Mouse (Mus musculus) myocyte (in vitro differentiated cells): ENCODE results near the gene Fam210b. TPM values are rescaled to one million over a fixed set of nuclear protein-coding genes. Genes with fewer than 3 reads are reported as not detected.
"Not testable (repeated sequence)": the region's sequence is repeated elsewhere in the genome, so short reads cannot be mapped to it uniquely, and the experiment has no call there.

Source experiments
- H3K27me3 ChIP-seq: one replicate; pipeline ENCODE4 v1.6.1; 2011; ENCODE audit not compliant: control insufficient read depth, insufficient read depth, insufficient read length
- H3K36me3 ChIP-seq: one replicate; pipeline ENCODE4 v1.6.1; 2011; ENCODE audit not compliant: control insufficient read depth, insufficient read depth
- H3K4me2 ChIP-seq: one replicate; pipeline ENCODE4 v1.6.1; 2011; ENCODE audit warnings: low read depth, control low read depth
- H3K4me3 ChIP-seq: one replicate; pipeline ENCODE4 v1.5.1; 2011; ENCODE audit warnings: mild to moderate bottlenecking, control low read depth, moderate library complexity
- H3K79me2 ChIP-seq: one replicate; pipeline ENCODE4 v1.6.1; 2011; ENCODE audit not compliant: control insufficient read depth, insufficient read depth
- H3ac ChIP-seq: one replicate; pipeline ENCODE4 v1.6.1; 2011; ENCODE audit not compliant: control insufficient read depth, insufficient read length
- CEBPB ChIP-seq: IDR thresholded peaks from 2 replicates; pipeline ENCODE4 v1.6.1; 2011; ENCODE audit warnings: mild to moderate bottlenecking, moderate library complexity; ENCODE audit not compliant: poor library complexity, insufficient read depth, severe bottlenecking
- E2F4 ChIP-seq: IDR thresholded peaks from one replicate; pipeline ENCODE4 v1.6.1; 2011; ENCODE audit warnings: mild to moderate bottlenecking, control low read depth, moderate library complexity; ENCODE audit not compliant: insufficient read depth
- MAX ChIP-seq: IDR thresholded peaks from one replicate; pipeline ENCODE4 v1.6.1; 2011; ENCODE audit warnings: low read depth, mild to moderate bottlenecking, control low read depth
- MYOD1 ChIP-seq, 3 experiments: IDR thresholded peaks; one replicate each; pipeline ENCODE4 v1.6.1; 2011; ENCODE audit warnings: control low read depth in 2 of 3, low read depth in 2 of 3, mild to moderate bottlenecking in 2 of 3, moderate library complexity in 1 of 3; ENCODE audit not compliant: insufficient read length in 2 of 3, control insufficient read depth in 1 of 3
- MYOG ChIP-seq, 3 experiments: IDR thresholded peaks; one replicate each; pipeline ENCODE4 v1.6.1; 2011; ENCODE audit warnings: control low read depth in 2 of 3, low read depth in 2 of 3, mild to moderate bottlenecking in 2 of 3; ENCODE audit not compliant: insufficient read length in 2 of 3, control insufficient read depth in 1 of 3, insufficient read depth in 1 of 3
- POLR2A ChIP-seq: IDR thresholded peaks from one replicate; pipeline ENCODE4 v1.6.1; 2011; ENCODE audit warnings: low read depth, mild to moderate bottlenecking, control low read depth, moderate library complexity; ENCODE audit not compliant: insufficient read length
- POLR2AphosphoS2 ChIP-seq: IDR thresholded peaks from one replicate; pipeline ENCODE4 v1.6.1; 2011; ENCODE audit warnings: low read depth, control low read depth; ENCODE audit not compliant: insufficient read length
- REST ChIP-seq: IDR thresholded peaks from one replicate; pipeline ENCODE4 v1.6.1; 2011; ENCODE audit warnings: mild to moderate bottlenecking, control low read depth, moderate library complexity; ENCODE audit not compliant: insufficient read depth, insufficient read length
- SRF ChIP-seq: IDR thresholded peaks from one replicate; pipeline ENCODE4 v1.6.1; 2011; ENCODE audit warnings: low read depth; ENCODE audit not compliant: control insufficient read depth, insufficient read length
- TCF12 ChIP-seq: IDR thresholded peaks from one replicate; pipeline ENCODE4 v1.6.1; 2011; ENCODE audit warnings: mild to moderate bottlenecking, control low read depth; ENCODE audit not compliant: poor library complexity, insufficient read depth, severe bottlenecking
- TCF3 ChIP-seq: IDR thresholded peaks from one replicate; pipeline ENCODE4 v1.6.1; 2011; ENCODE audit warnings: low read depth, control low read depth; ENCODE audit not compliant: insufficient read length
- USF1 ChIP-seq: IDR thresholded peaks from one replicate; pipeline ENCODE4 v1.6.1; 2011; ENCODE audit warnings: low read depth, mild to moderate bottlenecking, control low read depth, moderate library complexity
- polyA plus RNA-seq: library from polyadenylated mRNA; unstranded; fragments of >200 nt; fragmentation: generic; extraction: Trizol; gene quantifications from one replicate; pipeline ENCODE4 v1.2.1, GENCODE M21; 2012; ENCODE audit warnings: missing spikeins

Fam210b gene
- polyA plus RNA-seq, 1 experiment = 3.9 TPM

DNA sequence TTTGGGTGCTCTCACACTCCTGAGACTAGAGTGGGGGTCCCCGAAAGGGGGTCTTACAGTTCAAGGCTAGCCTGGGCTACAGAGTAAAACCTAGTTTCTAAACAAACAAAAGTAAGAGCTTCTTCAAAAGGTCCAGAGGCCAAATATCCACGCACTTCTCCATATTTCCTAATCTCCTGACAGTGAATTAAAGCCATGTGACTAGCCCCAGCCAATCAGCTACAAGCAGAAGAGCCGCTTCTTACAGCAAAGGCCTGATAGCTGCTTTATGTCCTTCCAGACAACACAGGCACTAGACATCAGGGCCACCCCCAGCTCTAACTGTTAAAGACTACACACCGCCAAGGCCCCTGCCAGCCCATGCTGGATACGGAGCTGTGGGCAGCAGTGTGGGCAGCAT, 43.0 kb upstream of the Fam210b start:
- no peak overlapping the region for H3K4me2 ChIP-seq

DNA sequence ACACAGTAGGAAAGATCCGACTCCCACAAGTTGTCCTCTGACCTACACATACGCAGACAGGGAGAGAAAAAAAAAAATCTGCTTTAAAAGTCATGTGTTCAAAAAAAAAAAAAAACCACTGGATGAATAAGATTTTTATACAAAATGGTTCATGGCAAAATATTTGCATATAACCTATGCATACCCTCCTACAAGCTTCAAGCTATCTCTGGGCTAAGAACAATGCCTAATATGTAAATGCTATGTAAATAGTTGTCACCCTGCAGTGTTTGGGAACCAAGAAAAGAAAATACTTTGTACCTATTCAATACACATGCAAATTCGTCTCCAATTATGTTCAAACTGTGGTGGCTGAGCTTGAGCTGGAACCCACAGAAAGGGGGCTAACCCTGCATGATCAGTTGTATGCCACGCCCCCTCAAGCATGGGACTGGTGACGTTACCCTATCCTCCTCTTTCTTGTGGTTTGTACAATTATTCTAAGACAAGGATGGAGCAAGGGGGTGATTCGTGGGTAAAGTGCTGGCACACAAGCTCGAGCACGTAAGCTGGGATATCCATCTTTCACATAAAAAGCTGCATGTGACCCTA, 41.2 kb upstream of the Fam210b start:
- Histone ChIP-seq H3K4me2 (no peak overlapping the region), H3K27me3 (no peaks in the 10 kb centered on the region), H3K36me3 (no peaks in the 10 kb centered on the region), H3K4me3 (no peak overlapping the region), H3K79me2 (no peaks in the 10 kb centered on the region), H3ac (no peak overlapping the region)
- TF ChIP-seq E2F4 = no peak
- TF ChIP-seq CEBPB = no peak
- no peak for TF ChIP-seq MYOG (IDR thresholded peaks at IDR 0.05; ENCODE audit: control insufficient read depth in 1 of 3, insufficient read depth in 1 of 3, insufficient read length in 2 of 3, low read depth in 2 of 3)
- TF ChIP-seq TCF3 = no peak
- TF ChIP-seq POLR2A = no peak
- no peak for TF ChIP-seq TCF12
- no peak for TF ChIP-seq MAX
- TF ChIP-seq MYOD1 (IDR thresholded peaks at IDR 0.05; ENCODE audit: control insufficient read depth in 1 of 3, insufficient read length in 2 of 3, low read depth in 2 of 3) = no peak
- TF ChIP-seq REST = no peak
- TF ChIP-seq USF1 = no peak
- no peak for TF ChIP-seq SRF
- TF ChIP-seq POLR2AphosphoS2 = no peak

More for the DNA sequence above, 43.0 kb upstream of the Fam210b start:
- Histone ChIP-seq H3K79me2 (no peaks in the 10 kb centered on the region), H3K27me3 (no peaks in the 10 kb centered on the region), H3ac (no peak overlapping the region), H3K36me3 (no peaks in the 10 kb centered on the region), H3K4me3 (no peak overlapping the region)
- TF ChIP-seq POLR2A = no peak
- no peak for TF ChIP-seq SRF
- no peak for TF ChIP-seq E2F4
- no peak for TF ChIP-seq MYOG (IDR thresholded peaks at IDR 0.05; ENCODE audit: control insufficient read depth in 1 of 3, insufficient read depth in 1 of 3, insufficient read length in 2 of 3, low read depth in 2 of 3)
- TF ChIP-seq TCF12 = no peak
- TF ChIP-seq POLR2AphosphoS2 = no peak
- no peak for TF ChIP-seq MAX
- TF ChIP-seq REST = no peak
- no peak for TF ChIP-seq CEBPB
- no peak for TF ChIP-seq TCF3
- no peak for TF ChIP-seq MYOD1 (IDR thresholded peaks at IDR 0.05; ENCODE audit: control insufficient read depth in 1 of 3, insufficient read length in 2 of 3, low read depth in 2 of 3)
- TF ChIP-seq USF1 = no peak

DNA sequence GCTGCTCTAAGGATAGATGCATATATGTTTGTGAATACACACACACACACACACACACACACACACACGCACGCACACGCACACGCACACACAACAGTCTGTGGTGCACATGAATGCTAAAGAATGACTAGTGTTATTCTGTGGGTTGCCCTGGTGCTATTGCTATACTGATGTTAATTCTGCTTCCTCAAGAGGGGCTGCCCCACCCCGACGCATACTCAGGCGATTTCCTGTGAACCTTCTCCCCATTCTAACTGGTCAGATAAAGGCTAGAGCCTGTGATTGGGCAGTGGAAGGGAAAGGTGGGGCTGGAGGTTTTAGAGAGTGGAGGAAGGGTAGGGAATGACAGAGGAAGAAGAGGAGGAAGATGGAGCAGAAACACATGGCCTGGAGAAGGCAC, 39.8 kb upstream of the Fam210b start:
- H3K36me3 ChIP-seq, H3K4me2 ChIP-seq, H3ac ChIP-seq, H3K4me3 ChIP-seq, H3K27me3 ChIP-seq, H3K79me2 ChIP-seq: not testable (repeated sequence)

DNA sequence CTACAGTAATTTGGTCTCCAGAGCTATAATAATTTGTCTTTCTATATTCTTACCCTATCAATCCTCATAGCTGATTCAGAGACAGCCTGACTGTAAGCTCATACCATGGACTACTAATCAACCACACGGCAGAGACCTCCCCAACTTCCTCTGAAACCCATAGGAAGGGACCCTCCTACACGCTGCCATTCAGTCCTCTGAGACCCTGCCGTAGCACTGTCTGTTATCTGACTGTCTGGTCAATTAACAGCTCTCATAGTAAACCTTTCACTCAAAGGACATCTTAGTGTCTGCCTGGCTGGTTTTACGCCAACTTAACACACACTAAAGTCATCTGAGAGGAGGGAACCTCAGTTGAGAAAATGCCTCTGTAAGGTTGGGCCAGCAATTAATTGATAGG, 38.8 kb upstream of the Fam210b start:
- Histone ChIP-seq H3K4me3 (no peak overlapping the region), H3K79me2 (no peaks in the 10 kb centered on the region), H3ac (no peak overlapping the region), H3K4me2 (no peak overlapping the region), H3K36me3 (no peaks in the 10 kb centered on the region), H3K27me3 (no peaks in the 10 kb centered on the region)
- no peak for TF ChIP-seq MYOG (IDR thresholded peaks at IDR 0.05; ENCODE audit: control insufficient read depth in 1 of 3, insufficient read depth in 1 of 3, insufficient read length in 2 of 3, low read depth in 2 of 3)
- no peak for TF ChIP-seq SRF
- TF ChIP-seq MAX = no peak
- TF ChIP-seq POLR2A = no peak
- TF ChIP-seq MYOD1 (IDR thresholded peaks at IDR 0.05; ENCODE audit: control insufficient read depth in 1 of 3, insufficient read length in 2 of 3, low read depth in 2 of 3) = no peak
- no peak for TF ChIP-seq USF1

DNA sequence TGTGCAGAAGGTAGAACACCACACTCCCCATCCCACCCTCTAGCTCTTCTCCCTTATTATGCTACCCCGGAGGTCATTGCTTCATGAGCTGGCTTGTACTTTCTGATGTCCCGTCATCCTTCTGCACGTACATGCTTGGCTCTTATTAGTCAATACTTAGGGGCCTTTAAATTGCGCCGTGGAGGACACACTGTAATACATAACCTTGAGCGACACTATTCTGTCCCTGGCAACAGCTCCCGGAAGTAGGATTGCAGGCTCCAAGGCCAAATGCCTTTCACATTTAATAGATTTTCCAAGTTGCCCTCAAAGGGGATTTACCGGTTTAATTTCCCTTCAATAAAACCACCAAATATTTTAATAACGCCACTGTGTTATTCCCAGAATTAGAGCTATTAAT, 33.6 kb upstream of the Fam210b start:
- H3K4me2 ChIP-seq = no peak overlapping the region
- no peaks in the 10 kb centered on the region for H3K27me3 ChIP-seq
- no peak for TF ChIP-seq CEBPB
- no peaks in the 10 kb centered on the region for H3K79me2 ChIP-seq
- H3K36me3 ChIP-seq = no peaks in the 10 kb centered on the region
- no peak overlapping the region for H3K4me3 ChIP-seq
- no peak overlapping the region for H3ac ChIP-seq
